Mouse (Mus musculus) adrenal gland, postnatal 10 days (tissue): ENCODE measurements around the gene Lss. TPM values are rescaled to one million over a fixed set of nuclear protein-coding genes. Genes with fewer than 3 reads are reported as not detected.
A peak's percentile ranks its signal among the peaks of the same experiment; 100 is the strongest.

Experiments used
- DNase-seq: peaks from one replicate; pipeline ENCODE4 v3.0.0; 2021; ENCODE audit warnings: mixed read lengths
- long read RNA-seq, 2 experiments: library from polyadenylated mRNA; stranded (forward); transcript quantifications; one replicate each; pipeline ENCODE4 v2.0.0; 2021
- total RNA-seq, 2 experiments: library from RNA; stranded (reverse); gene quantifications; 2 replicates each; pipeline ENCODE4 v1.2.3; 2021

Gene Lss
- total RNA-seq = 10 to 100 TPM; 21.4 to 24.2 TPM
- long read RNA-seq, experiment 1, full-length matches to known transcripts = 11 of 21 reads
- long read RNA-seq, experiment 1, partial matches to known transcripts = 3 of 21 reads
- long read RNA-seq, experiment 1, other reads (novel, unspliced or antisense) = 7 of 21 reads
- long read RNA-seq, experiment 2, full-length matches to known transcripts = 5 of 9 reads
- long read RNA-seq, experiment 2, partial matches to known transcripts = 1 of 9 reads
- long read RNA-seq, experiment 2, other reads (novel, unspliced or antisense) = 3 of 9 reads

DNA sequence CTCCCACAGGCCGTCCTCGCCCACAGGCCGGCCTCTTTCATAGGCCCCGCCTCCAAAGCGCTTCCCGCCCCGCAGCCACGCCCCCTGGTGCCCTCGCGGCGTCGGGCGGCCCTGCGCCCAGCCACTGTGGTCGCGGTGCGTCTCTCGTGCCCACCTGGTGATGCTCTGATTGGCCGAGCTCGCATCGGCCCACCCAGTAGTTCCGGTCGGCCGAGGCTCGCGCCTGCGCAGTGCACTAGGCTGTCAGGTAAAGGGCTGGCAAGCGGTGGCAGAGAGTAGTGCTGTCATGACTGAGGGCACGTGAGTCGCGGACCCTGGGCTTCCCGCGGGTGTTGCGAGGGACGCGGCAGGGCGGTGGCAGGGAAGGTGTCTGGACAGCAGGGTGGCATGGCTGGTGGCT is at the start of gene Lss:
TSS of gene Lss (plus strand) at position 214 of the 400 bp plus-strand sequence.
- DNase-seq = peak; percentile 98

DNA sequence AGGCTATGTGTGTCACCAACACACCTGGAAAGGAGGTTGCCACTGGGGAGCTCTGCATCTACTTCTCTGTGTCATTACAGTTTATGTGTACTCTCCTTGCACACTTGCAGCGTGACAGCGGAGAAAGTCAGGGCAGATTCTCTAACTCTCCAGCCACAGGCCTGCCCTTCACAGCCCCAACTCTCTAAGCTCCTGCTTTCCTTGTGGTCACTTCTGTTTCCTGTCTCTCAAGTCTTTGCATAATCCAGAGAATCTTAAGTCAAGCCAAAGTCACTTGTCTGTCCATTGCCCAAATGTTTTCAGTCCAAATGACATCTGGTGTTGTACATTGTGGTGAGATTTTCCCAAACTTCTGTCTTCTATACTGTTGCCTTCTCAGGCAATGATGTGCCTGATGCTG is 45.1 kb upstream of the Lss start:
- no peak for DNase-seq

DNA sequence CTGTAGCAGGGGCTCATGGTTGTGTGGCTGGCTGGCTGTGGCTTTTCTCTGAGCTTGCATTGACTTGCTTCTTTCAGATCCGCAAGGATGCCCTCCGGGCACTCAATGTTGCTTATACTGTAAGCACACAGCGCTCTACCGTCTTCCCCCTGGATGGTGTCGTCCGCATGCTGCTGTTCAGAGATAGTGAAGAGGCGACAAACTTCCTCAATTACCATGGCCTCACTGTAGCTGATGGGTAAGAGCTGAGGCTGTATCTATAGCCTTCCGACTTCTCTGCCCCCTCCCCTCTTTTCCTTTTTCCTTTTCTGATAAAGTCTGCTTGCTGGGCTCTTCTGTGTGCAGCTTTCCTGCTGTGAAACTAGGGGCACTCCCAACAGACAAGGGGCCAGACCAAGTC is 43.1 kb upstream of the Lss start:
- no peak for DNase-seq

DNA sequence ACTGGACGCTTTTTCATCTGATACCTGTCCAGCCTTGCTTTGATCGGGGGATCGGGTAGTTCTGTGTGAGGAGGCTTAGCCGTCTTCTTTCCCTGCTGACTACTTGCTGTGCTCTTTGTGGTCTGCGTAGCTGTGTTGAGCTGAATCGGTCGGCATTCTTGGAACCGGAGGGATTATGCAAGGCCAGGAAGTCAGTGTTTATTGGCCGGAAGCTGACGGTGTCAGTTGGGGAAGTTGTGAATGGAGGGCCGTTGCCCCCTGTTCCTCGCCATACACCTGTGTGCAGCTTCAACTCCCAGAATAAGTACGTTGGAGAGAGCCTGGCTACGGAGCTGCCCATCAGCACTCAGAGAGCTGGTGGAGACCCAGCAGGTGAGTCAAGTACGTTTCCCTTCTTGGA is 42.2 kb upstream of the Lss start:
- no peak for DNase-seq

DNA sequence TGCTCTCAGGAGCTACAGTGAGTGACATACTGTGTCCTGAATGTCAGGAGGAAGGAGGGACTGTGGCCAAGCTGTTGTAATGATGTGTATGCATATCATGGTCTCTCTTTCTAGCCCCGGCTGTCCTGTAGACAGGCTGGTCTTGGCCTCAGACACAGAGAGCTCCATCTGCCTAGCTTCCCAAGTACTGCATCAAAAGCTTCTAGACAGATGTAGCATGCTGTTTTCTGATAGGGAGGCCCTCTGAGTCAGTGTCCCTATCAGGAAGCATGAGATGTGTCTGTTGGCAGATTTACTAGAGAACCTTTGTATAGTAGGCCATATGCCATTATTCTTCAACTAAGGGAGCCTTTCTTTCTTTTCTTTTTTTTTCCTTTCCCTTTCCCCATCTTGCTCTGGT is 37.9 kb upstream of the Lss start:
- no peak for DNase-seq

DNA sequence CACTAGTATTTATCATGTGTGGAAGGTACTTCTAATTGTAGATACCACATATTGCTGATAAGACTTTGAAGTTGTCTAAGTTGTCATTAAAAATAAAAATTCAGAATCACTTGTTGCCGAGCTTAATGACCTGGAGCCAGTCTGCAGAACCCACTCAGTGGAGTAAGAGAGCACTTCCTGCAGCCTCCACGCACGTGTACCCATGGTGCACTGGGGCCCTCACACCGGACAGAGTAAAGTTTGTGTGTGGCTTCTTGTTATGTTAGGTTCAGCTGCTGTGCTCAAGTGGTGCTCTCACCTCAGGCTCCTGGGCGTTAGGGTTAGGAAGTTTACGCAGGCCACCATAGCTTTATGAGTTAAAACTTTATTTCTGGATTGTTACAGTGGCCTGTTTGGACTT is 35.9 kb upstream of the Lss start:
- DNase-seq = no peak

DNA sequence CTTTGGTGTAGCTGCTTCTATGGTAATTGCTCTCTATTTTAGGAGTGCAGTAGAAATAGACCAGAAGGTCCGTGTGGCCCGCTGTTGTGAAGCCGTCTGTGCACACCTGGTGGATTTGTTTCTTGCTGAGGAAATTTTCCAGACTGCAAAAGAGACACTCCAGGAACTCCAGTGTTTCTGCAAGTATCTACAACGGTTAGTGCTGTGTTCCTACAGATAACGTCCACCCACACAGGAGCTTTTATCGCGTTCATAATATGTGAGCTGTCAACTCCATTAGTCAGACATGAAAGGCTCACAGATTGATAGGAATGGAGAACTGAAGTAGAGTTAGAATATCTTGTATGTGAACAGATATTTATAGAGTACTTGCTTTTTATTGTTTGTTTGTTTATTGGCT is 35.0 kb upstream of the Lss start:
- no peak for DNase-seq

DNA sequence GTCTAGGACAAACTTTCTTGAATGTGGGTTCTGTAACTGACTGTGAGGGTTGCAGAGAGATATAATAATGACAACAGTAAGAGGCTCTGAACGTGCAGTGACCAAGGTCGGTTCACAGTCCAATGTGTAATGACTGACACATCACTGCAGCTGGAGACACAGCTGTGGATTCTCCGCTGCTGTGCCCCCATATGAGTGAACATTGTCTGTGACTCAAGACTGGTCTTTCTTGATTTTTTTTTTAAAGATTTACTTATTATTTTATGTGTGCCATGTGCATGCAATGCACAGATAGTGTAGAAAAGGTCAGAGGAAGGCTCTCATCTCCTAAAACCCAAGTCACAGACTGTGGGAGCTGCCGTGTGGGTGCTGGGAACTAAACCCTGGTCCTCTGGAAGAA is 33.9 kb upstream of the Lss start:
- no peak for DNase-seq

DNA sequence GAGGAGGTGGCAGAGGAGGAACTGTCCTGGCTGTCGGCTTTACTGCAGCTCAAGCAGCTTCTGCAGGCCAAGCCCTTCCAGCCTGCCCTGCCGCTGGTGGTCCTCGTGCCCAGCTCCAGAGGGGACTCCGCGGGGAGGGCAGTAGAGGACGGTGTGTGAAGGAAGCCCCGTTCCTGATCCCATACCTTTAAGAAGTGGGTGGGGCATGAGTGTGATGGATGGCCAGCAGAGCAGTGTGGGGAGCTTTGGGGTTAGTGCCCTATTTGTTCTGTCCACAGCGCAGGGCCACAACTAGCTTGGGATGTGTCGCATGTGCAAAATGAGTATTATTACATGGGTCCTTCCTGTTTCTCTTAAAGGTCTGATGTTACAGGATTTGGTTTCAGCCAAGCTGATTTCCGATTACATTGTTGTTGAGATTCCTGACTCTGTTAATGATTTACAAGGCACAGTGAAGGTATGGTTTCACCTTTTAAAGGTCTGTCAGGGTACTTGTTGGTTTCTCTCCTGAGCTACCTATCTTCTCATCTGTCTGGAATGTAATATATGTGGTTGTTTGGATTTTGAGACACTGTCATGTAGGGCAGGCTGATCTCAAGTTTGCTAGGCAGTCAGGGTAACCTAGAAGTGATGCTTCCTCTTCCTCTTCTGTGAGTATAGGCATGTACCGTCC is 27.0 kb upstream of the Lss start:
- DNase-seq = no peak

DNA sequence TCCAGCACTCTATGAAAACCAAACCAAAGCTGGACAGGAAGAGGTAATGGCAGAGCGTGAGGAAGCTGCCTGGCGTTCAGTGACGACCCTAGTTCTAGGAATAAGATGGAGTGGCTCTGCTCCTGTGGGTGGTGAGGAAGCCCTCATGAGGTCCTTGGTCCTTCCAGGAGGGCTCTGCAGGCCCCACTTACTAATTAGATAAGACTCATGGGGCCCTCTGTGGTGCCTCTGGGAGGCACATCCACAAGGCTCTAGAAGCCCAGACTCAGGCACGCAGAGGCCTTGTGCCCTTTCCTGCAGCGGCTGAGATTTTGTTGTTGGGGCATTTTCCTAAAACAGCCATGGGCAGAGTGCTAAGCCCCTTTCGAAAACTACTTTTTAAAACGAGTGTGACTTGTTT is 25.5 kb upstream of the Lss start:
- no peak for DNase-seq

DNA sequence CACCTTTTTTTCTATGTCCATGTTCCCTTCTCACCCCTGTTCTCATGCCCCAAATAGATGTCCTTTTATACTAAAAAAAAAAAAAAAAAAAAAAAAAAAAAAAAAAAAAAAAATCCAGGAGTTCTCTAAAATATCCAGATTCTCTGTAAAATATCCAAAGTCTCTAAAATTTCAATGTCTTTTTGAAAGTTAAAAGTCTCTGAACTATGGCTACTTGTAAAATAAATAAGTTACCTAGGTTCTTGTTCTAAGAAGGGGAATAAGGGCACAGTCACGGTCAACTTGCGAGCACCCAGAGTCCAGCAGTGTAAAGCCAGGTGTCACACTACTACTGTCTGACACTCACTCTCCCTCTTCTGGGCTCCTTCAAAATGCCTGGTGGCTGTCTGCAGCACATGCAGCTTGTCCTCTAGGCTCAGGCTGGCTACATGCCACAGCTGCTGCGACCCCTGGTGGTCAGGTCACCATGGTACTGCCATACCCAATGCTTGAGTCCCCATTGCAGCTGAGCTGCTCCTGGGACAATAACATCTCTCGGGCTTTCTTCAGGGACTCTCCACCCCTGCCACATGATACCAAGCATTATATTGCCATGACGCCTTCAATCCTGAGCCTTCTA is 18.3 kb upstream of the Lss start:
- peak; percentile 84 for DNase-seq

DNA sequence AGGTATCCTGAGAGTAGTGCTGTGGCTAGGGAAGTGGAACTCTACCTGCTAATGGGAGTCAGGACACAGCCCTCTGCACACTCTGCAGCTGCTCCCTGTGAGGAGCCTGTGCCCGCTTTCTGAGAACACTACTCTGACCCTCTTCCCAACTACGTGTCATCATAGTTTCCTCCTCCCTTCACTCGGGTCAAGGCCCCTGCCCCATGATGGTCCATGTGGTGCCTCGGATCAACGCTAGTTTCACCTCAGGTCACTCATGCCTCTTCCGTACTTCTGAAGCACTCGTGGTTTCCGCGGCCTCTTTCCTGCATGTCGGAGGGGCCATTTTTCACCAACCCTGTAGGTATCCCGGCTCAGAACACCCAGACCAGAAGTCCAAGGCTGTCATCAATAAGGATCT is 466 bp upstream of the Lss start:
- no peak for DNase-seq

DNA sequence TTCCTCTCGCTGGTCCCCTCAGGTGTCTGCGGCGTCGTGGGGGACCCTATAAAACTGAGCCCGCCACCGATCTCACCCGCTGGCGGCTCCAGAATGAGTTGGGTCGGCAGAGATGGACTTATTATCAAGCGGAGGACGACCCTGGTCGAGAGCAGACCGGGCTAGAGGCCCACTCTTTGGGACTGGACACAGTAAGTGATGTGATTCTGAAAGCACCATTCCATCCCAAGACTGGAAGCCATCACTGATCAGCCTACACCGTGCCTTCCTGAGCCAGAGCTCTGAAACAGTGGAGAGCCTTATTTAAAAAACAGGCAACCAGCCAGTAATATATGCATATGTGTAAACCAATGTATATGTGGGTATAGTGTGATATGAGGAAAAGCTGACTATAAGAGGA is 440 bp downstream of the Lss start:
- DNase-seq = no peak

DNA sequence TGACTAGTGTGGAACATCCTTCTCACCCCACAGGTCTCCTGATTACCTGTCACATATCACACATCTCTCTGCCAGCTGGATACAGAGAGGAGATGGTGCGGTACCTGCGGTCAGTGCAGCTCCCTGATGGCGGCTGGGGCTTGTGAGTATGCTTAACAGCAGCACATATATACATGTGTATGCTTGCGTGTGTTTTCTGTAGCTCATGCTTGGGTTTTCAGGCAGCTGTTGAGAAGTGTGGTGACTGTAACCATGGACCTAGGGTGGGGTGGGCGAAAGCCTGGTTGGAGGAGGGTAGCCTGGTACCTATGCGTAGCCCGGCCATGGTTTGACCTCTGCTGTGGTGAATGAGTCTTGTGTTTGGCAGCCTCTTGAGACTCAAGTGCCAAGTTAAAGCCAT is 4.1 kb downstream of the Lss start:
- DNase-seq = no peak

DNA sequence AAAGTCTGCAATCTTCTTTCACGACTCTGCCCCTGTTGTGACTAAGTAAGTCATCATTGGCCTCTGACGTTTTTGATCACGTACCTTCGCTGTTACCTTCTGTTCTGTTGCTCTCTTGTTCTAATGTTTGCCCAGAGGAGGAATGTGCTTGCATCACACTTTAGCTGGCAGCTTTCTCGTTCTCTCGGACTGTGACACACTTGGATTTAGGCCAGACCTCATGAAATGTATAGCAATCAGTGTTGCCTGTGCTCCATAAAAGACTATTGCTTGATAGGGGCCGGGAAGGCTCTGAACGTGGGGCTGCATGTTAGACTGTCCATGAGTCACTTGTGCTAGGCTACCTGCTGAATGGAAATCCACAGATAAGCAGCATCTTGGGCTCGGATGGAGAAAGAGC is 6.2 kb downstream of the Lss start:
- DNase-seq = peak; percentile 28

DNA sequence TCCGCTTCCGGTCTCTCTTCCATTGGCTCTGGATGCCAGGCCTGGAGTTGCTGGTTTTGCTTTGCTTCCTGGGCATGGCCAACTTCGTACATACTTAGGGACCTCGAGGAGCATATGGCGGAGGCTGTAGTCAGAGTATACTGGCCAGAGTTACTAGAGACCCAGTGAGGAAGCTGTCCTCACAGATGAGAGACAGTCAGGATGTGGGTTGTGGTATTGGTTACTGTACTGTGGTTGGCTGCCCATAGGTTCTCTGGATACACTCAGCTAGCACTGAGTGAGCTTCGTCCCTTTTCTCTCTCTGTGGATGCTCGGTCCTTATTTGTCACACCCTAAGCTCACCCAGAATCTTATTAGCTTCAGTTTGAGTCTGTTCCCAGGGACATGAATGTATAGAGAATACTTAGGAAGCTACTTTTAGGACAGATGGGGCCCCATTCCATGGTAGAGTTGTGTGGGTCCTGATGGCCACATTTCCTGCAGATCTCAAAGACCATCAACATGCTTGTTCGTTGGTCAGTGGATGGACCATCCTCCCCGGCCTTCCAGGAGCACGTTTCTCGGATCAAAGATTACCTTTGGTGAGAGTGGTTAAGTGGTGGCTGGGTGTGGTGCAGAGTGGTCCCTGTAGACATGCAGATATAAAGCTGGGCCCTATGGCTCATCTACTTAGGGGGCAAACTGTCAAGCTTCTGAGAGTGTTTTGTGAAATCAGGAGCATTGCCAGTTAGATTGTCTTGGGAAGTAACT is 10.1 kb downstream of the Lss start:
- DNase-seq = no peak

DNA sequence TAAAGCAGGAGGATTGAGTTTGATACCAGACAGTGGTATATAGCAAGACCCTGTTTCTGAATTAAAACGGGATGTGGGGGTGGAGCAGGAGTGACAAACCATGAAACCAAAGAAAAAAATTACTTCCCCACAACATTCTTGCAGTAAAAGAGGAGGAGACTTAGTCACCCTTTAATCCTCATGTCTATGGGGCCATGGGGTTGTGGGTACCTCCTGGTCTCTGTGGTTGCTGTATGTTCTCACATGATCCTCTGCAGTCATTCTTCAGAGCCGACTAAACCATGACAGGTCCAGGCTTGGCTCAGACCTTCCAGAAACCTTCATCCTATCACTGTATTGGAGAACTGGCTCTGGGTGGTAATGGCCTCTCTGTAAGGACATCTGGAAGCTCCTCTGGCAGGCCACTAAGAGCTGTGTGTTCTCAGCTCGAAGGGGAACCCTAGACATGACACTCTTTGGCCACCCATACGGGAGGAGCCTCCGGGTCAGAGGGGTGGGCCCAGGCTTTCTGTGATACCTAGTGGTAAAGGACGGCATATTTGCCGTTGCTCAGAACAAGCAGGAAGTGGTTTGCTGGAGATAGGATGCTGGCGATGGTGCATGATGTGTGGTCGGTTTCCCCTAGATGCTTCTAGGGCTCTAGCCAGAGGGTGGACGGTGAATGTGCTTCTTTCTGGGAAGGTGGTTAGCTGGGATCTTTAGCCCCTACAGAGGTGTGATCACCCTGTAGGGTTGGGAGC is 11.4 kb downstream of the Lss start:
- DNase-seq = no peak

DNA sequence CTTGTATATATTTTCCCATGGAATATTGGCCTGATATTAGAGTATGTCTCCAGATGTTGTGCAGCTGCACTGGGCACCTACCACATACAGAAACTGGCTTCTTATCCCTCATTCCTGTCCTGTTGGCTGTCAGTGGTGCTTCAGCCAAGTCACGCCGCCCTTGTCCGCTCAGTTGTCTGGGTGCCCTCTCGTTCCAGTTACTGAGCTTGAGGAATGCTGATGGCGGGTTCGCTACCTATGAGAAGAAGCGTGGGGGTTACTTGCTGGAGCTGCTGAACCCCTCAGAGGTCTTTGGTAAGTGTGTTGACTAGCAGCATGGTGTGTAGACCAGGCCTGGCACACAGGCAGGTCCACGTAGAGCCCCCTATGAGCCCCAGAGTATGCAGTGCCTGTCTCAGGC is 15.2 kb downstream of the Lss start:
- DNase-seq = no peak

DNA sequence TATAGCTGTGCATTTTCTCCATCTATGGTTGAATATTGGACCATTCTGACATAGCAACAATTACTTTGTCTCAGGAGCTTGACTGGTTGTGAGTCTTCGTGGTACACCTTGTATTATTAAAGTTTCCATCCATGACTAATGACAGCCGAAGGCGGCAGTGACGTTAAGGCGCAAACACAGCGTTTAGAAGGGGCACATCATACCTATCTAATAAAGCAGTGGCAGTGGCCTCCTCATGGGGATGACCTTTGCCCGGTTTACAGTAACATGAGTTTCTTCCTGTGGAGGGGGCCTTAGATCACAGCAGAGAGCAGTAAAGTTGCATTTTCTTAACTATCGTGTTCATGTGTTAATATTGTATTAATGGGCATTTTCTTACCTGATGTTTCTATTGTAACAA is 16.8 kb downstream of the Lss start:
- no peak for DNase-seq

DNA sequence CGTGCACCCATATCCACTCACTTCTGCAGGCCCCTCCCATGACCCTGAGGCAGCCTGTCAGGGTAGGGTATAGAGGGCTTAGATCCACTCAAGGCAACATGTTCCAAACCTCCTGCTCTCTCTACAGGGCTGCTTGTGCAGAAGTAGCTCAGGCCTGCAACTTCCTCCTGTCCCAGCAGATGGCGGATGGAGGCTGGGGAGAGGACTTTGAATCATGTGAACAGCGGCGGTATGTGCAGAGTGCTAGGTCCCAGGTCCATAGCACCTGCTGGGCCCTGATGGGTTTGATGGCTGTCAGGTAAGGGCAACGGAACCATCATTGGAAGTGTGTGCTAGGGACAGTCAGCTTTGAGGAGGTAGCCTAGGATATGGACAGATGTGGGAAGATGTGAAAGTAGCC is 19.1 kb downstream of the Lss start:
- DNase-seq = no peak

DNA sequence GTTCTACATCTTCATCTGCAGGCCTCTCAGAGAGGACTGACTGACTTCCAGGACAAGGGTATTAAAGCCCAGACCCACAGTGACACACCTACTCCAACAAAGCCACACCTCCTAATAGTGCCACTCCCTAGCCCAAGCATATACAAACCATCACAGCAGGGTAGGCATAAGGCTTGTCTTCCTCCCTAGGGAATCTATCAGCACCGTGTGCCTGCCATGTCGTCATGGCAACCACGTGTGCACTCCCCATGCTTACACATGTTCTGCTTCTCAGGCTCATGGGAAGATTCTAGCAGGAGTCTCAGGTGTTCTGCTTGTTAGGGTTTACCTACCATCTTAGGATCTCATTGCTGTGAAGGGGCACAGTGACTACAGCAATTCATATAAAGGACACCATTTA is 20.2 kb downstream of the Lss start:
- DNase-seq = no peak

DNA sequence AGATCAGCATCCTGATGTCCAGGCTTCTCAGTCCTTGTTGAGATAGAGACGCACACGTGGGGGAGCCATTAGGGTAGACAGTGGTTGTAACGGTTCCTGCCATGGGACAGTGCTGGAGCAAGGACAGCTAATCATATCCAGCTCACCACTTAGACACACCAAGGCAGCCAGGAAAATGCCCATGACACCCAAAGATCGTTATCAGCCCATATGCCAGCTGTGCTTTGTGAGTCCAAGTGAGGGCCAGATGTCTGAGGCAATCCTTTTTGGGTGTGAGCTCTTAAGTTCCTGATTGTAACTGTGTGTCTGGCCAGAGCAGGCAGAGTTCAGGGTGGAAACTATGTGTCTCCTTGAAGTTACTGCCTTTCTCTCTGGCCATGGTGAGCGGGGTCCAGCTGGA is 22.7 kb downstream of the Lss start:
- no peak for DNase-seq

DNA sequence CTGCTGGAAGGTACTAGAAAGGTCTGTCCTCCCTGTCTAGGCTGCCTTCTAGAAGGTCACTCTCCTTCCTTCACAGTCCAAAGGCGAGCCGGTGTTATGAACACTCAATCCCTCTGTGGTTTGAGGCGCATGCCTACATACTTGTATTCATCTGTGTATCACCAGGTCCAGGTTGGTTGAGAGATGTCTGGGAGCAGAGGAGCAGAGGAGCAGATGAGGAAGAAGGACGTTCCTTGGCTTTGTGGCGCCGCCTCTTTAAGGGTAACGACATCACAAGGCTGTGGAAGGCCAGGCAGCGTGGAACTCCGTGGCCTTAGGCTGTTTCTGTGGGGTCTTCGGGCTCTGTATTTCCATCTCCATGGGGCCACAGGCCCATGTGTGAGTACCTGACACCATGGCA is 30.6 kb downstream of the Lss start, which contains the start of gene Spatc1l:
TSS of gene Spatc1l (plus strand) at position 301 of the 400 bp plus-strand sequence.
- no peak for DNase-seq
